ENCODE assay signal across 21 mouse cellular contexts in genomic region chr13:95109555-95109954, GRCm38 (mm10).
A peak's percentile ranks its signal among the peaks of the same experiment; 100 is the strongest.
DNase-seq lines count a peak whose midpoint lies in the region; ATAC-seq and TF ChIP-seq lines count a peak whose summit lies in the region.
"Had no signal": no experiment of that assay in that cellular context is flagged by ENCODE, and none has a peak within 500 bp of the region (broad histone marks: within the 10 kb centered on the region; RNA-seq: fewer than 3 reads in every experiment).

No protein-coding gene starts in this region.

- DNase-seq in hindbrain, postnatal 0 days (ENCODE audit: low spot score) = no peak
- DNase-seq in hindbrain, embryonic 11.5 days (ENCODE audit: low spot score) = no peak
- DNase-seq in 3T3-L1 (ENCODE audit: low read depth, low spot score) (peak; percentile 20), 416B (ENCODE audit: low read depth) (peak; percentile 18)
- no peak for DNase-seq in cerebellum, postnatal 10 days
- DNase-seq in testis, postnatal 14 days (ENCODE audit: low spot score) = no peak
- DNase-seq: adrenal gland, postnatal 14 days; cerebellum, adult 11 months; cerebellum, adult 9-11 months; heart, postnatal 36 days; kidney, adult 11 months; kidney, postnatal 14 days; liver; lung, postnatal 14 days; right cerebral cortex, postnatal 14 days had no signal

- WGBS in hindbrain, postnatal 0 days = 87% methylated on average over 3 of the region's 3 CpGs
- 83% methylated on average over 3 of the region's 3 CpGs for WGBS in hindbrain, embryonic 11.5 days

- no peaks in the 10 kb centered on the region for H3K27me3 ChIP-seq in hindbrain, postnatal 0 days (ENCODE audit: insufficient read depth, low read length)
- H3K27me3 ChIP-seq in hindbrain, embryonic 11.5 days (ENCODE audit: control insufficient read depth, insufficient read depth, low read length) = no peaks in the 10 kb centered on the region
- H3K27me3 ChIP-seq: heart, embryonic 13.5 days had no signal

- no peak for TF ChIP-seq POLR2A in cortical plate, adult 2 months (IDR thresholded peaks at IDR 0.05; ENCODE audit: extremely low read depth, insufficient read depth, low read length)

- no peak overlapping the region for H3K27ac ChIP-seq in hindbrain, postnatal 0 days
- no peak overlapping the region for H3K27ac ChIP-seq in hindbrain, embryonic 11.5 days (ENCODE audit: low read depth, low read length)
- H3K27ac ChIP-seq in cortical plate, adult 2 months (ENCODE audit: insufficient read depth, low read length) = no peak overlapping the region
- H3K27ac ChIP-seq: forebrain, embryonic 10.5 days; heart, embryonic 13.5 days; hindbrain, embryonic 14.5 days; limb, embryonic 10.5 days had no signal

- H3K36me3 ChIP-seq in hindbrain, postnatal 0 days (ENCODE audit: insufficient read depth, low read length) = no peaks in the 10 kb centered on the region
- H3K36me3 ChIP-seq in hindbrain, embryonic 11.5 days (ENCODE audit: control insufficient read depth, insufficient read depth, low read length) = no peaks in the 10 kb centered on the region
- H3K36me3 ChIP-seq: forebrain, embryonic 10.5 days; heart, embryonic 13.5 days; limb, embryonic 10.5 days had no signal

- TF ChIP-seq CTCF in hindbrain, postnatal 0 days (IDR thresholded peaks at IDR 0.05; ENCODE audit: low read depth) = peak; percentile 6; the same call in 1 of the 2 replicates
- TF ChIP-seq CTCF in cortical plate, adult 2 months (IDR thresholded peaks at IDR 0.05; ENCODE audit: extremely low read depth, insufficient read depth, low read length) = 0 out of 2 replicates have a peak, but pooled peaks have one; percentile 8

- no peaks in the 10 kb centered on the region for H3K4me1 ChIP-seq in hindbrain, postnatal 0 days (ENCODE audit: insufficient read depth, low read length)
- no peaks in the 10 kb centered on the region for H3K4me1 ChIP-seq in hindbrain, embryonic 11.5 days (replicated peaks; ENCODE audit: control insufficient read depth, insufficient read depth, low read length)
- peaks cover 8% of the 10 kb centered on the region; the same call in 1 of the 2 replicates for H3K4me1 ChIP-seq in cortical plate, adult 2 months (ENCODE audit: control insufficient read depth, insufficient read depth, low read length)
- H3K4me1 ChIP-seq: forebrain, embryonic 10.5 days; limb, embryonic 10.5 days had no signal

- no peak for ATAC-seq in hindbrain, postnatal 0 days
- no peak for ATAC-seq in hindbrain, embryonic 11.5 days (ENCODE audit: low FRiP score)

- H3K9ac ChIP-seq in hindbrain, postnatal 0 days (replicated peaks; ENCODE audit: low read length) = no peak overlapping the region
- no peak overlapping the region for H3K9ac ChIP-seq in hindbrain, embryonic 11.5 days (ENCODE audit: low read depth, low read length)
- H3K9ac ChIP-seq: heart, embryonic 13.5 days; hindbrain, embryonic 14.5 days had no signal

- no peak overlapping the region for H3K4me3 ChIP-seq in hindbrain, postnatal 0 days (ENCODE audit: low read length)
- no peak overlapping the region for H3K4me3 ChIP-seq in hindbrain, embryonic 11.5 days (ENCODE audit: low read depth, low read length)
- no peak overlapping the region for H3K4me3 ChIP-seq in cortical plate, adult 2 months (ENCODE audit: insufficient read depth, low read length)
- H3K4me3 ChIP-seq: forebrain, embryonic 10.5 days; heart, embryonic 13.5 days; limb, embryonic 10.5 days had no signal

- H3K9me3 ChIP-seq in hindbrain, postnatal 0 days (ENCODE audit: low read length) = no peaks in the 10 kb centered on the region
- no peaks in the 10 kb centered on the region for H3K9me3 ChIP-seq in hindbrain, embryonic 11.5 days (ENCODE audit: control insufficient read depth, low read length)
- H3K9me3 ChIP-seq: forebrain, embryonic 10.5 days; heart, embryonic 13.5 days; limb, embryonic 10.5 days had no signal

- no peak overlapping the region for H3K4me2 ChIP-seq in hindbrain, postnatal 0 days (ENCODE audit: low read depth, low read length)
- no peak overlapping the region for H3K4me2 ChIP-seq in hindbrain, embryonic 11.5 days (replicated peaks; ENCODE audit: low read depth, low read length)
- H3K4me2 ChIP-seq: heart, embryonic 13.5 days; hindbrain, embryonic 14.5 days; midbrain, embryonic 11.5 days had no signal

Comparison
In these comparisons a context has a peak if more than half of its experiments do, and no peak if none do; other contexts are left out.
1. DNase-seq: peak in 3T3-L1 (single experiment) and 416B (single experiment); none in hindbrain, postnatal 0 days (single experiment), hindbrain, embryonic 11.5 days (single experiment), cerebellum, postnatal 10 days (0 of 2) and testis, postnatal 14 days (single experiment).